In genomic region chr4:102421398-102421859, GRCm38 (mm10) we compare ENCODE assay signal across 8 mouse cellular contexts.
A peak's percentile ranks its signal among the peaks of the same experiment; 100 is the strongest.
DNase-seq lines count a peak whose midpoint lies in the region; ATAC-seq and TF ChIP-seq lines count a peak whose summit lies in the region.

No protein-coding gene starts in this region.

- peak; percentile 14 to 38 for DNase-seq in cerebellum, postnatal 14 days
- peak; percentile 77 for DNase-seq in forebrain, postnatal 0 days
- no peak for DNase-seq in urinary bladder, postnatal 36 days (ENCODE audit: low spot score in 2 of 2)
- no peak for DNase-seq in lung, postnatal 0 days (ENCODE audit: low spot score)
- DNase-seq in gastrocnemius, adult 8-10 months (ENCODE audit: low spot score in 2 of 2) = no peak

- peaks cover 2% of the 10 kb centered on the region; the same call in 1 of the 2 replicates for H3K4me1 ChIP-seq in heart, embryonic 16.5 days (ENCODE audit: control insufficient read depth, insufficient read depth, low read length)
- H3K4me1 ChIP-seq in heart, embryonic 11.5 days (ENCODE audit: control insufficient read depth, insufficient read depth, low read length) = no peaks in the 10 kb centered on the region
- H3K4me1 ChIP-seq in forebrain, postnatal 0 days (ENCODE audit: insufficient read depth) = no peaks in the 10 kb centered on the region
- peaks cover 12% of the 10 kb centered on the region for H3K4me1 ChIP-seq in midbrain, embryonic 16.5 days (ENCODE audit: control insufficient read depth, insufficient read depth, low read length)
- H3K4me1 ChIP-seq in lung, postnatal 0 days (ENCODE audit: insufficient read depth, low read depth, low read length) = no peaks in the 10 kb centered on the region

- peak overlapping the region; percentile 12; the same call in 1 of the 2 replicates for H3K4me2 ChIP-seq in heart, embryonic 16.5 days (ENCODE audit: low read depth, low read length)
- H3K4me2 ChIP-seq in heart, embryonic 11.5 days = no peak overlapping the region
- peak overlapping the region; percentile 60 for H3K4me2 ChIP-seq in forebrain, postnatal 0 days (ENCODE audit: low read depth)
- peak overlapping the region; percentile 72 for H3K4me2 ChIP-seq in midbrain, embryonic 16.5 days (ENCODE audit: low read length)
- H3K4me2 ChIP-seq in lung, postnatal 0 days (replicated peaks; ENCODE audit: low read depth, low read length) = no peak overlapping the region

- H3K9ac ChIP-seq in heart, embryonic 16.5 days (ENCODE audit: low read length) = 0 out of 2 replicates have a peak overlapping the region, but pooled peaks have one; percentile 9
- H3K9ac ChIP-seq in heart, embryonic 11.5 days (ENCODE audit: low read depth, low read length) = no peak overlapping the region
- peak overlapping the region; percentile 51 for H3K9ac ChIP-seq in forebrain, postnatal 0 days
- H3K9ac ChIP-seq in midbrain, embryonic 16.5 days (ENCODE audit: low read depth, low read length) = peak overlapping the region; percentile 66
- H3K9ac ChIP-seq in lung, postnatal 0 days (replicated peaks; ENCODE audit: low read depth) = no peak overlapping the region

- H3K36me3 ChIP-seq in heart, embryonic 16.5 days (ENCODE audit: control insufficient read depth, insufficient read depth) = no peaks in the 10 kb centered on the region
- no peaks in the 10 kb centered on the region for H3K36me3 ChIP-seq in heart, embryonic 11.5 days (ENCODE audit: control insufficient read depth, insufficient read depth, low read length)
- H3K36me3 ChIP-seq in forebrain, postnatal 0 days (ENCODE audit: insufficient read depth) = no peaks in the 10 kb centered on the region
- H3K36me3 ChIP-seq in midbrain, embryonic 16.5 days (ENCODE audit: control insufficient read depth, insufficient read depth, low read length) = no peaks in the 10 kb centered on the region
- no peaks in the 10 kb centered on the region for H3K36me3 ChIP-seq in lung, postnatal 0 days (ENCODE audit: insufficient read depth, low read length)

- 65% methylated on average over 18 of the region's 18 CpGs for WGBS in heart, embryonic 16.5 days
- WGBS in heart, embryonic 11.5 days (ENCODE audit: insufficient replicate concordance) = 80% methylated on average over 18 of the region's 18 CpGs
- 13% methylated on average over 18 of the region's 18 CpGs for WGBS in forebrain, postnatal 0 days
- WGBS in midbrain, embryonic 16.5 days = 10% methylated on average over 18 of the region's 18 CpGs
- 73% methylated on average over 18 of the region's 18 CpGs for WGBS in lung, postnatal 0 days

- no peak overlapping the region for H3K4me3 ChIP-seq in heart, embryonic 16.5 days (ENCODE audit: low read length)
- H3K4me3 ChIP-seq in heart, embryonic 11.5 days (ENCODE audit: low read depth, low read length) = no peak overlapping the region
- peak overlapping the region; percentile 40 for H3K4me3 ChIP-seq in forebrain, postnatal 0 days (ENCODE audit: low read depth, low read length)
- peak overlapping the region; percentile 43 for H3K4me3 ChIP-seq in midbrain, embryonic 16.5 days (ENCODE audit: low read depth, low read length)
- no peak overlapping the region for H3K4me3 ChIP-seq in lung, postnatal 0 days (ENCODE audit: low read depth, low read length)

- TF ChIP-seq EP300 in lung, postnatal 0 days (IDR thresholded peaks at IDR 0.05) = no peak

- ATAC-seq in heart, embryonic 16.5 days (replicated peaks; ENCODE audit: extremely low read depth, insufficient read depth, low FRiP score) = no peak
- ATAC-seq in heart, embryonic 11.5 days (replicated peaks; ENCODE audit: insufficient number of reproducible peaks, low FRiP score, low TSS enrichment) = no peak
- peak; percentile 86 for ATAC-seq in forebrain, postnatal 0 days
- peak; percentile 85 for ATAC-seq in midbrain, embryonic 16.5 days
- no peak for ATAC-seq in lung, postnatal 0 days

- H3K27ac ChIP-seq in heart, embryonic 16.5 days (ENCODE audit: low read length) = no peak overlapping the region
- H3K27ac ChIP-seq in heart, embryonic 11.5 days (ENCODE audit: low read depth, low read length) = no peak overlapping the region
- H3K27ac ChIP-seq in forebrain, postnatal 0 days (ENCODE audit: low read depth, low read length) = peak overlapping the region; percentile 72
- peak overlapping the region; percentile 75 for H3K27ac ChIP-seq in midbrain, embryonic 16.5 days (ENCODE audit: low read length)
- no peak overlapping the region for H3K27ac ChIP-seq in lung, postnatal 0 days (ENCODE audit: low read length)

- no peaks in the 10 kb centered on the region for H3K27me3 ChIP-seq in heart, embryonic 16.5 days (ENCODE audit: control insufficient read depth, insufficient read depth, low read length)
- H3K27me3 ChIP-seq in heart, embryonic 11.5 days (ENCODE audit: control insufficient read depth, insufficient read depth, low read length) = no peaks in the 10 kb centered on the region
- H3K27me3 ChIP-seq in forebrain, postnatal 0 days (ENCODE audit: insufficient read depth, low read length) = no peaks in the 10 kb centered on the region
- no peaks in the 10 kb centered on the region for H3K27me3 ChIP-seq in midbrain, embryonic 16.5 days (ENCODE audit: control insufficient read depth, insufficient read depth, low read depth, low read length)
- H3K27me3 ChIP-seq in lung, postnatal 0 days (replicated peaks; ENCODE audit: insufficient read depth, low read length) = no peaks in the 10 kb centered on the region

- TF ChIP-seq CTCF in forebrain, postnatal 0 days (IDR thresholded peaks at IDR 0.05; ENCODE audit: low read depth) = no peak
- TF ChIP-seq CTCF in lung, postnatal 0 days (IDR thresholded peaks at IDR 0.05) = no peak

- peaks cover 2% of the 10 kb centered on the region; the same call in 1 of the 2 replicates for H3K9me3 ChIP-seq in heart, embryonic 16.5 days (replicated peaks; ENCODE audit: control insufficient read depth, low read length)
- H3K9me3 ChIP-seq in heart, embryonic 11.5 days (replicated peaks; ENCODE audit: control insufficient read depth, low read length) = no peaks in the 10 kb centered on the region
- H3K9me3 ChIP-seq in forebrain, postnatal 0 days (ENCODE audit: low read length) = no peaks in the 10 kb centered on the region
- H3K9me3 ChIP-seq in midbrain, embryonic 16.5 days (replicated peaks; ENCODE audit: control insufficient read depth, low read length, poor library complexity, severe bottlenecking) = no peaks in the 10 kb centered on the region
- H3K9me3 ChIP-seq in lung, postnatal 0 days (ENCODE audit: low read length) = no peaks in the 10 kb centered on the region

Comparison
In these comparisons a context has a peak if more than half of its experiments do, and no peak if none do; other contexts are left out.
1. H3K4me2 ChIP-seq: peak in heart, embryonic 16.5 days (single experiment), forebrain, postnatal 0 days (single experiment) and midbrain, embryonic 16.5 days (single experiment); none in heart, embryonic 11.5 days (single experiment) and lung, postnatal 0 days (single experiment).
2. H3K9ac ChIP-seq: peak in heart, embryonic 16.5 days (single experiment), forebrain, postnatal 0 days (single experiment) and midbrain, embryonic 16.5 days (single experiment); none in heart, embryonic 11.5 days (single experiment) and lung, postnatal 0 days (single experiment).
3. ATAC-seq: peak in forebrain, postnatal 0 days (single experiment) and midbrain, embryonic 16.5 days (single experiment); none in heart, embryonic 16.5 days (single experiment), heart, embryonic 11.5 days (single experiment) and lung, postnatal 0 days (single experiment).
4. H3K27ac ChIP-seq: peak in forebrain, postnatal 0 days (single experiment) and midbrain, embryonic 16.5 days (single experiment); none in heart, embryonic 16.5 days (single experiment), heart, embryonic 11.5 days (single experiment) and lung, postnatal 0 days (single experiment).
5. H3K4me3 ChIP-seq: peak in forebrain, postnatal 0 days (single experiment) and midbrain, embryonic 16.5 days (single experiment); none in heart, embryonic 16.5 days (single experiment), heart, embryonic 11.5 days (single experiment) and lung, postnatal 0 days (single experiment).
6. DNase-seq: peak in cerebellum, postnatal 14 days (2 of 2) and forebrain, postnatal 0 days (single experiment); none in urinary bladder, postnatal 36 days (0 of 2), lung, postnatal 0 days (single experiment) and gastrocnemius, adult 8-10 months (0 of 2).